In the genomic region with DNA sequence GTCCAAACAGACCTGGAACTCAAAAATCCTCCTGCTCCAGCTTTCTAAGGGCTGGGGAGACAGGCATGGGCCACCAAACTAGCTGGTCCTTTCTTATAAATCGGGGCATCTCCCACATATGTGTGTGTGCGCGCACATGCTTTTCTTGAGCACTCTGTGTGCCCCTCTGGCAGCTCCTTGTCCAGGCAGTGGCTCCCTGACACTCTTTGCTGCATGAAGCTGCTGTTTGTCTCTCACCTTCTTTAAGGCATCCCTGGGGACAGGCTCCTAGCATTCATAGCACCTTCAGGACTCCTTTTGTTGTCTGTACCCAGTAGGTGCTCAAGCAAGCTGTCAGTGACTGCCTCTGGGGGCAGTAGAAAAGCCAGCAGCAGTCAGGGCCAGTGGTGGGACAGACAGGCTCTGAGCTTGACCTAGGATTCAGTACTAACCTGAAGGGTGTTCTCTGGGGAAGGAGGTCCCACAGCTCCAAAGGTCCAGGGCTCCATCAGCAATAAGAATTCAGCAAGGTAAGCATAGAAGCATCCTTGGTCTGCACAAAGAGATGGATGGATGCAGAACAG, we compare ENCODE assay signal across 10 mouse cellular contexts. TPM values are rescaled to one million over a fixed set of nuclear protein-coding genes. Genes with fewer than 3 reads are reported as not detected.
"Had no signal": no experiment of that assay in that cellular context is flagged by ENCODE, and none has a peak within 500 bp of the region (broad histone marks: within the 10 kb centered on the region; RNA-seq: fewer than 3 reads in every experiment).

No protein-coding gene starts in this region.

- H3K9me3 ChIP-seq: limb, embryonic 13.5 days; liver, embryonic 15.5 days; midbrain, embryonic 13.5 days; stomach, embryonic 15.5 days had no signal

- ATAC-seq: intestine, embryonic 16.5 days; midbrain, embryonic 13.5 days had no signal

- H3K27ac ChIP-seq: limb, embryonic 13.5 days; liver, embryonic 15.5 days; midbrain, embryonic 13.5 days; stomach, embryonic 15.5 days had no signal

- H3K4me2 ChIP-seq: limb, embryonic 13.5 days; liver, embryonic 15.5 days; lung, embryonic 14.5 days; midbrain, embryonic 13.5 days; stomach, embryonic 15.5 days had no signal

- H3K9ac ChIP-seq: limb, embryonic 13.5 days; liver, embryonic 15.5 days; lung, embryonic 14.5 days; midbrain, embryonic 13.5 days; stomach, embryonic 15.5 days had no signal

- H3K4me1 ChIP-seq: liver, embryonic 15.5 days; midbrain, embryonic 13.5 days; stomach, embryonic 15.5 days had no signal

- DNase-seq: lung, postnatal 14 days; thymus, adult 2 months; thymus, postnatal 25 days had no signal

- H3K4me3 ChIP-seq: limb, embryonic 13.5 days; liver, embryonic 15.5 days; midbrain, embryonic 13.5 days; stomach, embryonic 15.5 days had no signal

- H3K27me3 ChIP-seq: limb, embryonic 13.5 days; liver, embryonic 15.5 days; midbrain, embryonic 13.5 days; stomach, embryonic 15.5 days had no signal

- H3K36me3 ChIP-seq: limb, embryonic 13.5 days; liver, embryonic 15.5 days; midbrain, embryonic 13.5 days; stomach, embryonic 15.5 days had no signal

RNA-seq across cellular contexts. Expression of a gene that starts 25.4 kb away (rescaled TPM):
- total RNA-seq: megakaryocyte-erythroid progenitor cell, adult 5-6 weeks had no signal
